Mouse (Mus musculus) hindbrain, embryonic 12.5 days (tissue): ENCODE data around the gene Brpf1. TPM values are rescaled to one million over a fixed set of nuclear protein-coding genes. Genes with fewer than 3 reads are reported as not detected.
"Not testable (repeated sequence)": the region's sequence is repeated elsewhere in the genome, so short reads cannot be mapped to it uniquely, and the experiment has no call there.

Experiments
- ATAC-seq: fragments of 200-750 bp; cut with Nextera tagmentation; 2 replicates; pipeline ENCODE4 v1.8.0; 2017; ENCODE audit warnings: moderate TSS enrichment; ENCODE audit not compliant: low FRiP score
- H3K27ac ChIP-seq: fragments of 300-500 bp; sonication (generic); 2 replicates; pipeline ENCODE4 v1.5.1; 2016; ENCODE audit warnings: mild to moderate bottlenecking
- H3K27me3 ChIP-seq: fragments of 300-500 bp; sonication (generic); 2 replicates; pipeline ENCODE4 v1.6.1; 2016; ENCODE audit warnings: mild to moderate bottlenecking
- H3K36me3 ChIP-seq: fragments of 300-500 bp; sonication (generic); 2 replicates; pipeline ENCODE4 v1.6.1; 2016; ENCODE audit warnings: mild to moderate bottlenecking
- H3K4me1 ChIP-seq: fragments of 300-500 bp; sonication (generic); 2 replicates; pipeline ENCODE4 v1.6.1; 2016
- H3K4me2 ChIP-seq: fragments of 300-500 bp; sonication (generic); replicated peaks from 2 replicates; pipeline ENCODE4 v1.6.1; 2016; ENCODE audit warnings: mild to moderate bottlenecking
- H3K4me3 ChIP-seq: fragments of 300-500 bp; sonication (generic); 2 replicates; pipeline ENCODE4 v1.5.1; 2016; ENCODE audit warnings: mild to moderate bottlenecking
- H3K9ac ChIP-seq: fragments of 300-500 bp; sonication (generic); 2 replicates; pipeline ENCODE4 v1.6.1; 2016; ENCODE audit warnings: mild to moderate bottlenecking, moderate library complexity
- H3K9me3 ChIP-seq: fragments of 300-500 bp; sonication (generic); replicated peaks from 2 replicates; pipeline ENCODE4 v1.6.1; 2016; ENCODE audit warnings: mild to moderate bottlenecking
- WGBS: fragments of 180-500 bp; shearing (Covaris S2); methylation state at CpG from one replicate; pipeline ENCODE4 v1.1.7; 2016; 5-methylcytosine and 5-hydroxymethylcytosine counted together
- polyA plus RNA-seq: library from polyadenylated mRNA; unstranded; fragments of >200 nt; fragmentation: Nextera tagmentation; extraction: Ambion mirVana; gene quantifications from 2 replicates; pipeline ENCODE4 v1.2.1, GENCODE M21; 2016

The Brpf1 gene
- polyA plus RNA-seq, 1 experiment from 2014 or later: 28.2 TPM

DNA sequence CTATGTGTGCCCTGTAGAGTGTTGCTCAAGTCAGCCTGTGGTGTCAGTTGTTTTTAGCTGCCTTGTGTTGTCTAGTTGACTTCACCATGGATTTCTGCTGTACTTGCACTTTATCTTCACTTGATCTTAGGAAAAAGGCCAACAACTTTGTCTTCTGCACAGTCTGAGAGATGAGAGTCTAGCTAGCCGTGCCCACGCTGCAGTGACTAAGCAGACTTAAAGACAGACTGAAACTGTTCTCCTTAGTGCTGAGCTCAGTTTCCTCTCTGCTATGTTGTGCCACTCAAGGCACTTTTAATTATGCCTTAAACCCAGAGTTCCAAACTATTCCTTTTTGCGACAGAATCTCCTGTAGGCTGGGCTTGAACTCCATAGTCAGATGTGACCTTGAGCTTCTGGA lies 9.0 kb downstream of the Brpf1 start:
- Histone ChIP-seq H3K27me3 (no peaks in the 10 kb centered on the region), H3K36me3 (peaks cover 88% of the 10 kb centered on the region), H3K9ac (no peak overlapping the region), H3K4me3 (no peak overlapping the region), H3K4me1 (no peaks in the 10 kb centered on the region), H3K27ac (no peak overlapping the region), H3K9me3 (no peaks in the 10 kb centered on the region), H3K4me2 (no peak overlapping the region)
- no peak for ATAC-seq
- 98% methylated on average over 3 of the region's 3 CpGs for WGBS

DNA sequence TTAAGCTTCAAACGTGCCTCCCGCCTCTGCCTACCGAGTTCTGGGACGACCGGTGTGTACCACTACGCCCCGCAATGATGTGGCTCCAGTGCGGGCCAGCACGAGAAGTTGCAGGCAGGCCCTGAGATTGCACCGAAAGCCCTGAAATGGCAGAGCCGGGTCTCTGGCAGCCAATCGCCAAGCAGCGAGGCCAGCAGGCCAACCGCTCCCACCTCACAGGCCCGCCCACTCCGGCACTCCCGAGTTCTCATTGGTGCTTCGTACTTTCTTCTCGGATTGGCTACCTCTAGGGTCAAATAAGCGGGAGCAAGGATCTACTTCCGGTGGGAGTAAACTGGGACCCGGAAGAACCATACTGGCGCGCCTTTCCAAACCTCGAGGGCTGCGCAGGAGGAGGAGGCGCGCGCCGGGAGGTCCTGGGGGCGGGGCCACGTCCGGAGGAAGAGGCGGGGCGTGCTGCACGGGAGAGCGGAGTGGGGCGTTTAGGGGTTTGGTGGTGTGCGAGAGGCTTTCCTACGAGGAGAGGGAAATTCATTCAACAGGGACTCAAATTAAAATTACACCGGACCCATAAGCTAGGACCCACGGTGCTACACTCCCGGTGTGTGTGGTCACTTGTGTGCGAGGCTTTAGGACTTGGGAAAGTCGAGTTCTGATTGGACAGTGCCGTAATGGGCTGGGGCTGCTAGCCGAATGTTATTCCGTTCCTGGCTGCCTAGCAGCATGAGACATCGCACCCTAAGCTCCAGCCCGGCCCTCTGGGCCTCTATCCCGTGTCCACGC lies 19.8 kb downstream of the Brpf1 start, which contains the start of gene Ogg1:
Gene Ogg1 (plus strand): TSS at position 440 of the 783 bp plus-strand sequence.
- H3K4me3 ChIP-seq: peak within 1 kb of the TSS; percentile 47
- H3K4me1 ChIP-seq: peaks cover 18% of the 10 kb centered on the region
- peaks cover 42% of the 10 kb centered on the region for H3K36me3 ChIP-seq
- ATAC-seq: peak; percentile 99
- WGBS: under 1% methylated on average over 52 of the region's 52 CpGs
- H3K27ac ChIP-seq: peak within 1 kb of the TSS; percentile 91
- H3K9ac ChIP-seq: peak within 1 kb of the TSS; percentile 85
- peak within 1 kb of the TSS; percentile 93 for H3K4me2 ChIP-seq
- no peaks in the 10 kb centered on the region for H3K27me3 ChIP-seq
- H3K9me3 ChIP-seq: no peaks in the 10 kb centered on the region

DNA sequence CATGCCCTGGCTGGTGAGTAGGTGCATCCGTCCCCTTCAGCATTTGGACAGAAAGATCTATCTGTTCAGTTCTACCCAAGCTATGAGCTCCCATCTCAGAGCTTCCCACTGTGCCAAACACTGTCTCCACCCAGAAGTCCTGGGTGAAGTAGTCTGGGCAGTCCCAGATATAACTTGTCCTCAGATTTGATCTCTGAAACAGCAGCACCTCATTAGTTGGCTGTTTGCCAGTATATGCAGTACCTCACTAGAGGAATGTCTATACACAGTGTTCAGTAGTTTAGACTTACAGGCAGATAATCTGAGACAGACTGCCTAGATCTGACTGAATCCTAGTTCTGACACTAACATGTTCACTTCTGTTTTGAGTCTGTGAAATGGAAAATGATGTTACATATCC lies 22.5 kb downstream of the Brpf1 start:
- Histone ChIP-seq H3K4me3 (no peak overlapping the region), H3K4me2 (no peak overlapping the region), H3K27ac (no peak overlapping the region), H3K4me1 (peaks cover 21% of the 10 kb centered on the region), H3K9me3 (no peaks in the 10 kb centered on the region), H3K9ac (no peak overlapping the region), H3K27me3 (no peaks in the 10 kb centered on the region), H3K36me3 (peaks cover 37% of the 10 kb centered on the region)
- no peak for ATAC-seq
- WGBS: 92% methylated on average over 1 of the region's 1 CpGs

- WGBS: 72% methylated on average over 2 of the region's 2 CpGs
- peaks cover 39% of the 10 kb centered on the region for H3K36me3 ChIP-seq
Observed at GRCm38 (mm10) chr6:113330547-113330946, 23.6 kb downstream of the Brpf1 start.

GRCm38 (mm10) chr6:113331721-113332120 lies 24.8 kb downstream of the Brpf1 start:
- H3K27me3 ChIP-seq: no peaks in the 10 kb centered on the region
- no peak overlapping the region for H3K4me3 ChIP-seq
- no peak overlapping the region for H3K27ac ChIP-seq
- no peaks in the 10 kb centered on the region for H3K9me3 ChIP-seq
- no peak overlapping the region for H3K9ac ChIP-seq
- WGBS: 91% methylated on average over 11 of the region's 11 CpGs
- peaks cover 49% of the 10 kb centered on the region for H3K36me3 ChIP-seq
- H3K4me2 ChIP-seq: no peak overlapping the region
- H3K4me1 ChIP-seq: peaks cover 11% of the 10 kb centered on the region
- ATAC-seq: no peak

More at GRCm38 (mm10) chr6:113330547-113330946, 23.6 kb downstream of the Brpf1 start:
- H3K27ac ChIP-seq: no peak overlapping the region
- H3K4me2 ChIP-seq: no peak overlapping the region
- no peak overlapping the region for H3K4me3 ChIP-seq
- no peak overlapping the region for H3K9ac ChIP-seq
- no peaks in the 10 kb centered on the region for H3K27me3 ChIP-seq
- peaks cover 18% of the 10 kb centered on the region for H3K4me1 ChIP-seq
- ATAC-seq: no peak
- no peaks in the 10 kb centered on the region for H3K9me3 ChIP-seq

DNA sequence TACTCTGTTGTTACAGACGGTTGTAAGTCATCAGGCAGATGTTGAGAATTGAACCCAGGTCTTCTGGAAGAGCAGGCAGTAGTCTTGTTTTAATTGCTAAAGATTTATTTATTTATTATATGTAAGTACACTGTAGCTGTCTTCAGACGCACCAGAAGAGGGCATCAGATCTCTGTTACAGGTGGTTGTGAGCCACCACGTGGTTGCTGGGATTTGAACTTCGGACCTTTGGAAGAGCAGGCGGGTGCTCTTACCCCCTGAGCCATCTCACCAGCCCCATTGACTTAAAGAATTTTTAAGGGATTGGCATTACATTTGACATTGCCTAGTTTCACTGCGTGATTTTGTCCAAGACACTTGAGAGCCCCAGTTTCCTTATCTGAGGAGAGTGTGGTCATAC lies 25.8 kb downstream of the Brpf1 start:
- Histone ChIP-seq H3K36me3 (peaks cover 52% of the 10 kb centered on the region), H3K27ac (0 out of 2 replicates have a peak overlapping the region, but pooled peaks have one; percentile 42)
- not testable (repeated sequence) for H3K27me3 ChIP-seq, ATAC-seq, H3K4me1 ChIP-seq, H3K4me2 ChIP-seq, H3K9ac ChIP-seq, H3K9me3 ChIP-seq, H3K4me3 ChIP-seq
- WGBS: 80% methylated on average over 6 of the region's 6 CpGs

- 77% methylated on average over 14 of the region's 14 CpGs for WGBS
- H3K27ac ChIP-seq: 0 out of 2 replicates have a peak overlapping the region, but pooled peaks have one; percentile 42
Observed at GRCm38 (mm10) chr6:113333137-113333950, 26.4 kb downstream of the Brpf1 start.

DNA sequence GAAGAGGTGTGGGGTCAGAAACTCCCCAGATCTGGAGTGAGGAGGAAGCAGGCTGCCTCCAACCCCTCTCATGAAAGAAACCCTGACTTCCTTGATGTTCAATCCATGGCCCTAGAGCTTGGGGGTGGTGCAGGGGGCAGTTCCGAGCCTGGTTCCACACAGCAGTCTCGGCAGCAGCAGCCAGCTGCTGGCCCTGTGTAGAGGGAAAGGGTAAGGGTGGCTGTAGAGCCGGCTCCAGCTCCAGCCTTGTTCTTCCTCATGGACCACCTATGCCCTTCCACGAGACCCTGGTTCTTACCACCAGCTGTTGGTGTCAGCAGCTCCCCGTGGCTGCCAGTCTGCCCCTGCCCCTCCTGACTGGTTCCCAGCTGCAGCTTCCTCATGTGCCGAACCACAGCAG lies 27.3 kb downstream of the Brpf1 start:
- 84% methylated on average over 6 of the region's 6 CpGs for WGBS
- H3K9ac ChIP-seq: no peak overlapping the region

More at GRCm38 (mm10) chr6:113333137-113333950, 26.4 kb downstream of the Brpf1 start:
- no peaks in the 10 kb centered on the region for H3K9me3 ChIP-seq
- H3K9ac ChIP-seq: no peak overlapping the region
- H3K4me3 ChIP-seq: no peak overlapping the region
- H3K36me3 ChIP-seq: peaks cover 56% of the 10 kb centered on the region
- peak; percentile 87 for ATAC-seq
- H3K4me2 ChIP-seq: no peak overlapping the region
- peaks cover 3% of the 10 kb centered on the region; the same call in 1 of the 2 replicates for H3K4me1 ChIP-seq
- H3K27me3 ChIP-seq: no peaks in the 10 kb centered on the region

DNA sequence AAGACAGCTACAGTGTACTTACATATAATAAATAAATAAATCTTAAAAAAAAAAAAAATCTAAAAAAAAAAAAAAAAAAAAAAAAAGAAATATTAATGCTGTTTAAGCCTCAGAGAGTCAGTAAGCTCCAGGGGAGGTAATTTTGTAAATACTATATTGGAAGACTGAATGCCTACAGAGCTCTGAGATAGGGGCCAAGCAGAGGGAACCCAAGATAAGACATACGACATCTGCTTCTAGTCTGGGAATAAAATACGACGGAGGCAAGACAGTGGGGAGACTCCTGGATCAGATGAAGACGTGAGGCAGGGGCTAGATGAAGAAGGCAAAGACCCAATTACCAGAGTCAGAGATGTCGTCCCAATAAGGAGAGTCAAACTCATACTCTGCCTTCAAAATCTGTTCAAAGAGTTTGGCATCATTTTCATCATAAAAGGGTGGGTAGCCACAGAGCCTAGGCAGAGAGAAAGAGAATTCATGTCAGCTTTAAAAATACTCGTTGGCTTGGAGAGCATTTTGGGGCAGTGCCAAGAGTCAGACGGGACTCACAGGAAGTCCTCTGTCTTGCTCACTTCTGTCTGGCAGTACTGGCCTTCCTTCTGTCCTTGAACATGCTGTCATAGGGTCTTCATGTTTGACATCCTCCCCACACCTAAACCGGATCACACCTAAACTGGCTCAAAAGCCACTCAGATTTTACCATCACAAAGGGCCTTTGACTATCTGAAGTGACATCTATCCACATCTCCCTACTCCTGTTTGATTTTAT lies 30.1 kb downstream of the Brpf1 start:
- no peak overlapping the region for H3K27ac ChIP-seq
- peaks cover 8% of the 10 kb centered on the region for H3K4me1 ChIP-seq
- H3K9ac ChIP-seq: no peak overlapping the region
- WGBS: 79% methylated on average over 8 of the region's 8 CpGs
- H3K4me3 ChIP-seq: no peak overlapping the region
- H3K4me2 ChIP-seq: no peak overlapping the region
- H3K36me3 ChIP-seq: peaks cover 58% of the 10 kb centered on the region
- H3K9me3 ChIP-seq: no peaks in the 10 kb centered on the region
- no peaks in the 10 kb centered on the region for H3K27me3 ChIP-seq
- no peak for ATAC-seq

More for the DNA sequence above, 27.3 kb downstream of the Brpf1 start:
- H3K27me3 ChIP-seq: no peaks in the 10 kb centered on the region
- H3K4me2 ChIP-seq: no peak overlapping the region
- H3K4me3 ChIP-seq: no peak overlapping the region
- peaks cover 56% of the 10 kb centered on the region for H3K36me3 ChIP-seq
- no peaks in the 10 kb centered on the region for H3K9me3 ChIP-seq
- ATAC-seq: no peak
- H3K4me1 ChIP-seq: peaks cover 3% of the 10 kb centered on the region; the same call in 1 of the 2 replicates
- no peak overlapping the region for H3K27ac ChIP-seq

- no peak overlapping the region; the same call in 1 of the 2 replicates for H3K4me2 ChIP-seq
- H3K4me1 ChIP-seq: peaks cover 25% of the 10 kb centered on the region
- no peak for ATAC-seq
- H3K36me3 ChIP-seq: peaks cover 18% of the 10 kb centered on the region
- H3K9me3 ChIP-seq: no peaks in the 10 kb centered on the region
- no peak overlapping the region for H3K4me3 ChIP-seq
- H3K27ac ChIP-seq: no peak overlapping the region
- no peaks in the 10 kb centered on the region for H3K27me3 ChIP-seq
- no peak overlapping the region for H3K9ac ChIP-seq
- WGBS: 87% methylated on average over 6 of the region's 6 CpGs
Observed at GRCm38 (mm10) chr6:113341574-113341973, 34.6 kb downstream of the Brpf1 start.

GRCm38 (mm10) chr6:113342297-113342696 lies 35.4 kb downstream of the Brpf1 start:
- peak overlapping the region; percentile 52; the same call in 1 of the 2 replicates for H3K4me3 ChIP-seq
- 52% methylated on average over 4 of the region's 7 CpGs for WGBS
- peaks cover 18% of the 10 kb centered on the region for H3K36me3 ChIP-seq
- H3K9me3 ChIP-seq: no peaks in the 10 kb centered on the region
- H3K4me2 ChIP-seq: peak overlapping the region; percentile 73
- no peak overlapping the region for H3K27ac ChIP-seq
- no peak for ATAC-seq
- H3K27me3 ChIP-seq: no peaks in the 10 kb centered on the region
- peaks cover 25% of the 10 kb centered on the region for H3K4me1 ChIP-seq
- no peak overlapping the region for H3K9ac ChIP-seq
